Mouse (Mus musculus): ENCODE results near the gene Fbxo6. TPM values are rescaled to one million over a fixed set of nuclear protein-coding genes. Genes with fewer than 3 reads are reported as not detected.
A peak's percentile ranks its signal among the peaks of the same experiment; 100 is the strongest.
"Not testable (repeated sequence)": the region's sequence is repeated elsewhere in the genome, so short reads cannot be mapped to it uniquely, and the experiment has no call there.

Fbxo6 gene
- polyA plus RNA-seq (2015; fragmentation: Nextera tagmentation; extraction: Ambion mirVana) = 18.0 and 20.8 TPM in 2 replicates

- no peaks in the 10 kb centered on the region for H3K27me3 ChIP-seq
- peak within 1 kb of the TSS; percentile 74 for H3K27ac ChIP-seq
- WGBS = 1% methylated on average over 65 of the region's 67 CpGs
- no peaks in the 10 kb centered on the region for H3K9me3 ChIP-seq
- peak within 1 kb of the TSS; percentile 65 for H3K9ac ChIP-seq
- H3K4me3 ChIP-seq = peak within 1 kb of the TSS; percentile 66
- peaks cover 23% of the 10 kb centered on the region; the same call in 1 of the 2 replicates for H3K4me1 ChIP-seq
- ATAC-seq (ENCODE audit: insufficient number of reproducible peaks, low FRiP score, low TSS enrichment, low read depth) = peak; percentile 84
- H3K4me2 ChIP-seq = peak within 1 kb of the TSS; percentile 95
- peaks cover 12% of the 10 kb centered on the region; the same call in 1 of the 2 replicates for H3K36me3 ChIP-seq
Observed at GRCm38 (mm10) chr4:148151267-148152168, at the start of gene Fbxo6. Gene Fbxo6 (minus strand): TSS chr4:148152140.

GRCm38 (mm10) chr4:148198721-148199120 lies 46.8 kb upstream of the Fbxo6 start:
- H3K4me2 ChIP-seq = no peak overlapping the region
- ATAC-seq (ENCODE audit: insufficient number of reproducible peaks, low FRiP score, low TSS enrichment, low read depth) = no peak
- no peak overlapping the region for H3K4me3 ChIP-seq
- no peaks in the 10 kb centered on the region for H3K4me1 ChIP-seq
- H3K36me3 ChIP-seq = no peaks in the 10 kb centered on the region
- 35% methylated on average over 10 of the region's 10 CpGs for WGBS
- H3K27ac ChIP-seq = no peak overlapping the region
- peaks cover 9% of the 10 kb centered on the region; the same call in 1 of the 2 replicates for H3K27me3 ChIP-seq
- H3K9me3 ChIP-seq = no peaks in the 10 kb centered on the region
- no peak overlapping the region for H3K9ac ChIP-seq

GRCm38 (mm10) chr4:148194400-148194799 lies 42.5 kb upstream of the Fbxo6 start:
- no peak overlapping the region for H3K9ac ChIP-seq
- H3K27me3 ChIP-seq = no peaks in the 10 kb centered on the region
- H3K4me1 ChIP-seq = no peaks in the 10 kb centered on the region
- H3K4me2 ChIP-seq = no peak overlapping the region
- no peaks in the 10 kb centered on the region for H3K36me3 ChIP-seq
- H3K4me3 ChIP-seq = no peak overlapping the region
- H3K27ac ChIP-seq = no peak overlapping the region
- ATAC-seq (ENCODE audit: insufficient number of reproducible peaks, low FRiP score, low TSS enrichment, low read depth) = 0 out of 2 replicates have a peak, but pooled peaks have one; percentile 35
- H3K9me3 ChIP-seq = no peaks in the 10 kb centered on the region

- H3K4me3 ChIP-seq = no peak overlapping the region
- no peaks in the 10 kb centered on the region for H3K9me3 ChIP-seq
- 31% methylated on average over 11 of the region's 11 CpGs for WGBS
- H3K9ac ChIP-seq = no peak overlapping the region
- H3K27ac ChIP-seq = no peak overlapping the region
- ATAC-seq (ENCODE audit: insufficient number of reproducible peaks, low FRiP score, low TSS enrichment, low read depth) = no peak
- no peaks in the 10 kb centered on the region for H3K4me1 ChIP-seq
- no peaks in the 10 kb centered on the region for H3K27me3 ChIP-seq
- no peak overlapping the region for H3K4me2 ChIP-seq
- no peaks in the 10 kb centered on the region for H3K36me3 ChIP-seq
Observed at GRCm38 (mm10) chr4:148192707-148193245, 40.8 kb upstream of the Fbxo6 start.

- H3K27ac ChIP-seq; H3K4me3 ChIP-seq; ATAC-seq (ENCODE audit: insufficient number of reproducible peaks, low FRiP score, low TSS enrichment, low read depth); H3K27me3 ChIP-seq; H3K9me3 ChIP-seq; H3K4me2 ChIP-seq; H3K36me3 ChIP-seq; H3K9ac ChIP-seq; H3K4me1 ChIP-seq: not testable (repeated sequence)
- 83% methylated on average over 1 of the region's 1 CpGs for WGBS
Observed at GRCm38 (mm10) chr4:148188767-148189166, 36.8 kb upstream of the Fbxo6 start.

GRCm38 (mm10) chr4:148185819-148186218 lies 33.9 kb upstream of the Fbxo6 start:
- no peaks in the 10 kb centered on the region for H3K27me3 ChIP-seq
- no peak for ATAC-seq (ENCODE audit: insufficient number of reproducible peaks, low FRiP score, low TSS enrichment, low read depth)

GRCm38 (mm10) chr4:148184564-148184963 lies 32.6 kb upstream of the Fbxo6 start:
- H3K4me3 ChIP-seq = no peak overlapping the region
- no peaks in the 10 kb centered on the region for H3K36me3 ChIP-seq
- no peak overlapping the region for H3K9ac ChIP-seq
- H3K27me3 ChIP-seq = no peaks in the 10 kb centered on the region
- no peak for ATAC-seq (ENCODE audit: insufficient number of reproducible peaks, low FRiP score, low TSS enrichment, low read depth)
- no peak overlapping the region for H3K4me2 ChIP-seq
- H3K27ac ChIP-seq = no peak overlapping the region
- peaks cover 8% of the 10 kb centered on the region for H3K4me1 ChIP-seq
- no peaks in the 10 kb centered on the region for H3K9me3 ChIP-seq
- 15% methylated on average over 9 of the region's 9 CpGs for WGBS

More at GRCm38 (mm10) chr4:148185819-148186218, 33.9 kb upstream of the Fbxo6 start:
- no peak overlapping the region for H3K27ac ChIP-seq
- 70% methylated on average over 4 of the region's 4 CpGs for WGBS
- no peak overlapping the region for H3K4me3 ChIP-seq
- no peaks in the 10 kb centered on the region for H3K9me3 ChIP-seq
- no peak overlapping the region for H3K9ac ChIP-seq
- H3K36me3 ChIP-seq = no peaks in the 10 kb centered on the region
- peaks cover 8% of the 10 kb centered on the region for H3K4me1 ChIP-seq
- no peak overlapping the region for H3K4me2 ChIP-seq

GRCm38 (mm10) chr4:148182363-148182762 lies 30.4 kb upstream of the Fbxo6 start:
- no peak for ATAC-seq (ENCODE audit: insufficient number of reproducible peaks, low FRiP score, low TSS enrichment, low read depth)
- H3K36me3 ChIP-seq = no peaks in the 10 kb centered on the region
- H3K27me3 ChIP-seq = peaks cover 9% of the 10 kb centered on the region
- no peak overlapping the region for H3K4me3 ChIP-seq
- H3K9me3 ChIP-seq = no peaks in the 10 kb centered on the region
- no peak overlapping the region for H3K9ac ChIP-seq
- whole genome bisulfite sequencing = 26% methylated on average over 8 of the region's 8 CpGs
- peaks cover 8% of the 10 kb centered on the region for H3K4me1 ChIP-seq
- no peak overlapping the region for H3K4me2 ChIP-seq
- no peak overlapping the region for H3K27ac ChIP-seq

- Histone ChIP-seq H3K4me2 (no peak overlapping the region), H3K27ac (no peak overlapping the region), H3K4me3 (no peak overlapping the region), H3K9ac (no peak overlapping the region), H3K9me3 (no peaks in the 10 kb centered on the region), H3K27me3 (peaks cover 12% of the 10 kb centered on the region), H3K4me1 (peaks cover 8% of the 10 kb centered on the region), H3K36me3 (no peaks in the 10 kb centered on the region)
- 85% methylated on average over 12 of the region's 12 CpGs for WGBS
- ATAC-seq (ENCODE audit: insufficient number of reproducible peaks, low FRiP score, low TSS enrichment, low read depth) = no peak
Observed at GRCm38 (mm10) chr4:148181483-148181882, 29.5 kb upstream of the Fbxo6 start.

GRCm38 (mm10) chr4:148177716-148178115 lies 25.8 kb upstream of the Fbxo6 start:
- Histone ChIP-seq H3K9me3 (no peaks in the 10 kb centered on the region), H3K27ac (no peak overlapping the region), H3K36me3 (no peaks in the 10 kb centered on the region), H3K27me3 (peaks cover 50% of the 10 kb centered on the region), H3K9ac (no peak overlapping the region), H3K4me3 (no peak overlapping the region), H3K4me1 (peaks cover 6% of the 10 kb centered on the region; the same call in 1 of the 2 replicates), H3K4me2 (no peak overlapping the region)
- ATAC-seq (ENCODE audit: insufficient number of reproducible peaks, low FRiP score, low TSS enrichment, low read depth) = no peak

- H3K9me3 ChIP-seq; H3K27ac ChIP-seq; H3K36me3 ChIP-seq; H3K9ac ChIP-seq; H3K4me2 ChIP-seq; H3K4me3 ChIP-seq; H3K4me1 ChIP-seq; ATAC-seq (ENCODE audit: insufficient number of reproducible peaks, low FRiP score, low TSS enrichment, low read depth): not testable (repeated sequence)
- WGBS = 68% methylated on average over 5 of the region's 6 CpGs
- H3K27me3 ChIP-seq = peaks cover 61% of the 10 kb centered on the region
Observed at GRCm38 (mm10) chr4:148176603-148177002, 24.7 kb upstream of the Fbxo6 start.

- Histone ChIP-seq H3K9me3 (no peaks in the 10 kb centered on the region), H3K4me3 (no peak overlapping the region), H3K27me3 (peaks cover 77% of the 10 kb centered on the region), H3K9ac (no peak overlapping the region), H3K4me1 (peaks cover 6% of the 10 kb centered on the region; the same call in 1 of the 2 replicates), H3K36me3 (no peaks in the 10 kb centered on the region), H3K27ac (no peak overlapping the region), H3K4me2 (no peak overlapping the region)
- 18% methylated on average over 12 of the region's 12 CpGs for WGBS
- no peak for ATAC-seq (ENCODE audit: insufficient number of reproducible peaks, low FRiP score, low TSS enrichment, low read depth)
Observed at GRCm38 (mm10) chr4:148174495-148174862, 22.5 kb upstream of the Fbxo6 start.
